Mouse (Mus musculus): Measurements from ENCODE around the gene Capn10.

DNA sequence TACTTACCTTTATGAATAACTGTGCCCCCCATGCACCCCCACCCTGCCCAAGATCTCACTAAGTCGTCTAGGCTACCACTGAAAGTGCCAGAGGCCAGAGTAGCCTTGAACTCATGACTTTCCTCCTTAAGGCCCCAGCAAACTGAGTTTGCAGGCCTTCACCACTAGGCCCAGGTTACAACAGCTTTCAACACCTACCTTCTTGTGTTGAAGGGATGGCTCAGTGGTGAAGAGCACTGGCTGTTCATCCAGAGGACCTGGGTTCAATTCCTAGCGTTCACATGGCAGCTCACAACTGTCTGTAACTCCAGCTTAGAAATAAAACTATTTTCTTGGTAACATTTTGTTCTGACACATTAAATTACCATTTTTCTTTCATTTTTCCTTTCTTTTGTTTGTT is 19.5 kb downstream of the Capn10 start:
- no peak for TF ChIP-seq CTCF (IDR thresholded peaks at IDR 0.05; ENCODE audit: extremely low read depth, insufficient read length, insufficient replicate concordance, low read depth, low read length)
- TF ChIP-seq POLR2A (IDR thresholded peaks at IDR 0.05; ENCODE audit: low read depth, low read length): no peak

All from small intestine, adult 2 months (tissue).